Mouse (Mus musculus) liver, embryonic 14.5 days (tissue): ENCODE data around the gene Tspyl1. TPM values are rescaled to one million over a fixed set of nuclear protein-coding genes. Genes with fewer than 3 reads are reported as not detected.

Experiments used
- ATAC-seq: fragments of 200-750 bp; cut with Nextera tagmentation; 2 replicates; pipeline ENCODE4 v1.8.0; 2017; ENCODE audit warnings: moderate number of reproducible peaks, mild to moderate bottlenecking, moderate library complexity; ENCODE audit not compliant: insufficient read depth
- DNase-seq, 3 experiments: peaks; one replicate each; pipeline ENCODE4 v3.0.0-alpha.2; 2012 to 2013; ENCODE audit warnings: low read depth in 3 of 3, low spot score in 3 of 3
- H3K27ac ChIP-seq: fragments of 300-500 bp; sonication (generic); 2 replicates; pipeline ENCODE4 v1.5.1; 2014; ENCODE audit warnings: moderate library complexity, mild to moderate bottlenecking, control low read depth, inconsistent platforms
- H3K27me3 ChIP-seq: fragments of 300-500 bp; sonication (generic); 2 replicates; pipeline ENCODE4 v1.6.1; 2014; ENCODE audit warnings: mild to moderate bottlenecking, low read length, moderate library complexity; ENCODE audit not compliant: control insufficient read depth, insufficient read depth
- H3K36me3 ChIP-seq: fragments of 300-500 bp; sonication (generic); replicated peaks from 2 replicates; pipeline ENCODE4 v1.6.1; 2014; ENCODE audit warnings: low read depth; ENCODE audit not compliant: control insufficient read depth, insufficient read depth
- H3K4me1 ChIP-seq, 2 experiments: fragments of 200-500 bp in 1 of 2; fragments of 300-500 bp in 1 of 2; sonication (generic) in 1 of 2; replicated peaks; 2 replicates each; pipeline ENCODE4 v1.6.1; 2012 to 2014; ENCODE audit warnings: antibody characterized with exemption in 1 of 2, inconsistent platforms in 1 of 2, low read length in 1 of 2; ENCODE audit not compliant: control insufficient read depth in 2 of 2, insufficient read depth in 2 of 2
- H3K4me2 ChIP-seq: fragments of 300-500 bp; sonication (generic); 2 replicates; pipeline ENCODE4 v1.6.1; 2014; ENCODE audit warnings: low read depth, mild to moderate bottlenecking, control low read depth, moderate library complexity
- H3K4me3 ChIP-seq, 2 experiments: fragments of 200-500 bp in 1 of 2; fragments of 300-500 bp in 1 of 2; sonication (generic) in 1 of 2; 2 replicates each; pipeline ENCODE4 v1.5.1; 2012 to 2014; ENCODE audit warnings: low read depth in 2 of 2, low read length in 2 of 2, mild to moderate bottlenecking in 2 of 2, control low read depth in 1 of 2, inconsistent platforms in 1 of 2, moderate library complexity in 1 of 2; ENCODE audit not compliant: insufficient read depth in 1 of 2
- H3K9ac ChIP-seq: fragments of 300-500 bp; sonication (generic); replicated peaks from 2 replicates; pipeline ENCODE4 v1.6.1; 2014; ENCODE audit warnings: mild to moderate bottlenecking, control low read depth, moderate library complexity
- H3K9me3 ChIP-seq: fragments of 300-500 bp; sonication (generic); 2 replicates; pipeline ENCODE4 v1.6.1; 2016; ENCODE audit warnings: low read length, mixed read lengths; ENCODE audit not compliant: control insufficient read depth
- CTCF ChIP-seq: IDR thresholded peaks from 2 replicates; pipeline ENCODE4 v1.5.1; 2016; ENCODE audit warnings: antibody characterized with exemption, low read depth, control low read depth
- EP300 ChIP-seq: IDR thresholded peaks from 2 replicates; pipeline ENCODE4 v1.6.1; 2016; ENCODE audit warnings: antibody characterized with exemption, low read depth
- WGBS: fragments of 180-500 bp; shearing (Covaris S2); extraction: QIAGEN DNeasy Blood & Tissue Kit; methylation state at CpG from one replicate; pipeline ENCODE4 v1.1.7; 2014; ENCODE audit not compliant: insufficient replicate concordance; 5-methylcytosine and 5-hydroxymethylcytosine counted together
- polyA plus RNA-seq, 2 experiments: library from polyadenylated mRNA; depleted of rRNA in 1 of 2; stranded (reverse) in 1 of 2; unstranded in 1 of 2; fragments of >200 nt; fragmentation: Nextera tagmentation in 1 of 2; extraction: Ambion mirVana in 1 of 2; gene quantifications; 2 replicates each; pipeline versions ENCODE4 v1.2.1 to v1.2.3; 2012 to 2014

Gene Tspyl1
- polyA plus RNA-seq, 2 experiments, result 11.2 to 13.0 TPM

- no peak for TF ChIP-seq CTCF
- TF ChIP-seq EP300, result no peak
- H3K9me3 ChIP-seq, result no peaks in the 10 kb centered on the region
- no peak for DNase-seq
- H3K4me2 ChIP-seq, result no peak overlapping the region
- 61% methylated on average over 4 of the region's 4 CpGs for WGBS
- no peak for ATAC-seq
- no peak overlapping the region for H3K9ac ChIP-seq
- H3K27me3 ChIP-seq, result no peaks in the 10 kb centered on the region
- no peaks in the 10 kb centered on the region for H3K4me1 ChIP-seq
- H3K27ac ChIP-seq, result no peak overlapping the region
- H3K4me3 ChIP-seq, result no peak overlapping the region
- H3K36me3 ChIP-seq, result no peaks in the 10 kb centered on the region
Measured at GRCm38 (mm10) chr10:34265106-34265505, 16.9 kb upstream of the Tspyl1 start.

- DNase-seq (no peak), ATAC-seq (no peak)
- Histone ChIP-seq H3K9me3 (no peaks in the 10 kb centered on the region), H3K36me3 (no peaks in the 10 kb centered on the region), H3K4me1 (no peaks in the 10 kb centered on the region), H3K4me3 (no peak overlapping the region), H3K4me2 (no peak overlapping the region), H3K27me3 (no peaks in the 10 kb centered on the region), H3K9ac (no peak overlapping the region), H3K27ac (no peak overlapping the region)
- no peak for TF ChIP-seq CTCF
- no peak for TF ChIP-seq EP300
- 56% methylated on average over 5 of the region's 5 CpGs for WGBS
Measured at GRCm38 (mm10) chr10:34267312-34268070, 14.5 kb upstream of the Tspyl1 start.

GRCm38 (mm10) chr10:34271681-34272080 lies 10.3 kb upstream of the Tspyl1 start:
- no peak for DNase-seq
- WGBS, result 66% methylated on average over 7 of the region's 7 CpGs
- no peak overlapping the region for H3K9ac ChIP-seq
- H3K27me3 ChIP-seq, result no peaks in the 10 kb centered on the region
- H3K4me3 ChIP-seq, result no peak overlapping the region
- H3K9me3 ChIP-seq, result no peaks in the 10 kb centered on the region
- no peak overlapping the region for H3K4me2 ChIP-seq
- no peaks in the 10 kb centered on the region for H3K4me1 ChIP-seq
- TF ChIP-seq CTCF (no peak), EP300 (no peak)
- no peaks in the 10 kb centered on the region for H3K36me3 ChIP-seq
- no peak overlapping the region for H3K27ac ChIP-seq
- no peak for ATAC-seq

- DNase-seq, result peak; percentile 54 to 67 (median 58)
- H3K9ac ChIP-seq, result no peak overlapping the region; the same call in 1 of the 2 replicates
Measured at GRCm38 (mm10) chr10:34280591-34281175, 1.3 kb upstream of the Tspyl1 start.

GRCm38 (mm10) chr10:34281211-34281961 lies 604 bp upstream of the Tspyl1 start:
- ATAC-seq (peak; percentile 25; the same call in 1 of the 2 replicates), DNase-seq (peak in 1 of 3 experiments; percentile 37)
- WGBS, result 16% methylated on average over 14 of the region's 14 CpGs
- Histone ChIP-seq H3K4me3 (peak overlapping the region; percentile 79 to 97), H3K9me3 (no peaks in the 10 kb centered on the region), H3K36me3 (no peaks in the 10 kb centered on the region), H3K27ac (peak overlapping the region; percentile 74), H3K4me2 (peak overlapping the region; percentile 83), H3K9ac (peak overlapping the region; percentile 99), H3K4me1 (peaks cover 10 to 11% of the 10 kb centered on the region in 2 experiments), H3K27me3 (no peaks in the 10 kb centered on the region)
- TF ChIP-seq CTCF (no peak), EP300 (no peak)

More at GRCm38 (mm10) chr10:34280591-34281175, 1.3 kb upstream of the Tspyl1 start:
- peak overlapping the region; percentile 83 for H3K4me2 ChIP-seq
- WGBS, result 16% methylated on average over 13 of the region's 13 CpGs
- TF ChIP-seq EP300 (no peak), CTCF (peak; percentile 72)
- no peaks in the 10 kb centered on the region for H3K27me3 ChIP-seq
- no peaks in the 10 kb centered on the region for H3K36me3 ChIP-seq
- peak overlapping the region; percentile 79 to 97 for H3K4me3 ChIP-seq
- peaks cover 10 to 11% of the 10 kb centered on the region in 2 experiments for H3K4me1 ChIP-seq
- H3K27ac ChIP-seq, result no peak overlapping the region
- no peak for ATAC-seq
- H3K9me3 ChIP-seq, result no peaks in the 10 kb centered on the region
